21 mouse cellular contexts compared by ENCODE assay signal in genomic region chr10:9679911-9680310, GRCm38 (mm10). TPM values are rescaled to one million over a fixed set of nuclear protein-coding genes. Genes with fewer than 3 reads are reported as not detected.
"Had no signal": no experiment of that assay in that cellular context is flagged by ENCODE, and none has a peak within 500 bp of the region (broad histone marks: within the 10 kb centered on the region; RNA-seq: fewer than 3 reads in every experiment).

No protein-coding gene starts in this region.

- H3K9ac ChIP-seq: limb, embryonic 12.5 days; limb, embryonic 15.5 days; liver, embryonic 14.5 days; liver, postnatal 0 days; lung, embryonic 14.5 days; midbrain, embryonic 13.5 days; neural tube, embryonic 12.5 days; neural tube, embryonic 15.5 days had no signal

- H3K9me3 ChIP-seq: limb, embryonic 12.5 days; limb, embryonic 15.5 days; midbrain, embryonic 13.5 days; neural tube, embryonic 12.5 days; neural tube, embryonic 15.5 days had no signal

- H3K27me3 ChIP-seq: limb, embryonic 15.5 days had no signal

- H3K4me2 ChIP-seq: limb, embryonic 12.5 days; limb, embryonic 15.5 days; liver, embryonic 11.5 days; lung, embryonic 14.5 days; midbrain, embryonic 13.5 days; neural tube, embryonic 12.5 days; neural tube, embryonic 15.5 days had no signal

- H3K27ac ChIP-seq: left cerebral cortex, adult 2 months; limb, embryonic 12.5 days; limb, embryonic 15.5 days; liver, embryonic 14.5 days; macrophage; midbrain, embryonic 13.5 days; neural tube, embryonic 12.5 days; neural tube, embryonic 15.5 days had no signal

- H3K36me3 ChIP-seq: limb, embryonic 12.5 days; limb, embryonic 15.5 days; midbrain, embryonic 13.5 days; neural tube, embryonic 12.5 days; neural tube, embryonic 15.5 days had no signal

- H3K4me3 ChIP-seq: left cerebral cortex, adult 2 months; limb, embryonic 12.5 days; limb, embryonic 15.5 days; midbrain, embryonic 13.5 days; neural tube, embryonic 12.5 days; neural tube, embryonic 15.5 days had no signal

- DNase-seq: kidney, adult 9 months; kidney, postnatal 14 days; kidney, postnatal 4 days; layer of hippocampus, adult 9-11 months; layer of hippocampus, postnatal 36 days; left cerebral cortex, postnatal 4 days; liver, postnatal 0 days; lung, embryonic 14.5 days; thymus, adult 18-20 months; thymus, postnatal 36 days had no signal

- ATAC-seq: liver, postnatal 0 days; lung, postnatal 0 days; midbrain, embryonic 13.5 days had no signal

RNA-seq across cellular contexts. Expression of gene Samd5, which starts 4.9 kb away (rescaled TPM):
- total RNA-seq: megakaryocyte, adult 5-6 weeks had no signal
